Mouse (Mus musculus): Measurements from ENCODE around the gene B4galnt1.
A peak's percentile ranks its signal among the peaks of the same experiment; 100 is the strongest.

DNA sequence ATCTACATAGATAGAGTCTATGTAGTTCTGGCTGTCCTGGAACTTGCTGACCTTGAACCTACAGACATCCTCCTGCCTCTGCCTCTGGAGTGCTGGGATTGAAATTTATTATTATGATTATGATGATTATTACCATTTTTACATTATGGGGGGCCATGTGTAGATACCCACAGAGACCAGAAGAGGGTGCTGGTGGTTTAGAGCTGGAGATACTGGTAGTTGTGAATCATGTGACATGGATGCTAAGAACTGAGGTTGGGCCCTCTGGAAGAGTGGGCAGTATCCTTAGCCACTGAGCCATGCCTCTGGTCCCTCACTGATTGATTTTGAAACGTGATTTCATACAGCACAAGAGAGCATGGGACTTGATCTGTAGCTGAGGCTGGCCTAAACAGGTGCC lies 21.4 kb downstream of the B4galnt1 start:
- TF ChIP-seq CTCF (IDR thresholded peaks at IDR 0.05 in 2 of 3, conservative IDR thresholded peaks at IDR 0.05 in 1 of 3; ENCODE audit: control insufficient read depth in 1 of 3, insufficient read depth in 1 of 3, low read depth in 2 of 3, low read length in 3 of 3, poor library complexity in 1 of 3, severe bottlenecking in 1 of 3) (peak; percentile 39 to 83 (median 62); a peak in 5 of 6 replicates), ELF1 (IDR thresholded peaks at IDR 0.05; ENCODE audit: low read depth, low read length) (no peak), TBP (IDR thresholded peaks at IDR 0.05; ENCODE audit: low read depth, low read length) (no peak), ZMIZ1 (IDR thresholded peaks at IDR 0.05; ENCODE audit: low read depth, low read length) (no peak), MAZ (IDR thresholded peaks at IDR 0.05; ENCODE audit: low read depth, low read length) (no peak), EP300 (IDR thresholded peaks at IDR 0.05; ENCODE audit: low read depth in 1 of 2, low read length in 2 of 2) (no peak), POLR2AphosphoS5 (IDR thresholded peaks at IDR 0.05; ENCODE audit: borderline replicate concordance, low read depth, low read length) (no peak), TAL1 (IDR thresholded peaks at IDR 0.05; ENCODE audit: low read length) (no peak), POLR2A (IDR thresholded peaks at IDR 0.05; ENCODE audit: control insufficient read depth in 1 of 2, insufficient read depth in 1 of 2, low read depth in 1 of 2, low read length in 2 of 2, poor library complexity in 1 of 2) (no peak), ZC3H11A (IDR thresholded peaks at IDR 0.05; ENCODE audit: low read depth, low read length) (peak; percentile 83), GATA1 (IDR thresholded peaks at IDR 0.05; ENCODE audit: low read depth, low read length) (no peak), USF2 (IDR thresholded peaks at IDR 0.05; ENCODE audit: borderline replicate concordance in 1 of 2, insufficient read depth in 1 of 2, low read depth in 1 of 2, low read length in 2 of 2) (no peak), ETS1 (IDR thresholded peaks at IDR 0.05; ENCODE audit: low read depth, low read length) (no peak)

Measured in MEL (cell line).